ENCODE assay signal across 16 mouse cellular contexts in the genomic region with DNA sequence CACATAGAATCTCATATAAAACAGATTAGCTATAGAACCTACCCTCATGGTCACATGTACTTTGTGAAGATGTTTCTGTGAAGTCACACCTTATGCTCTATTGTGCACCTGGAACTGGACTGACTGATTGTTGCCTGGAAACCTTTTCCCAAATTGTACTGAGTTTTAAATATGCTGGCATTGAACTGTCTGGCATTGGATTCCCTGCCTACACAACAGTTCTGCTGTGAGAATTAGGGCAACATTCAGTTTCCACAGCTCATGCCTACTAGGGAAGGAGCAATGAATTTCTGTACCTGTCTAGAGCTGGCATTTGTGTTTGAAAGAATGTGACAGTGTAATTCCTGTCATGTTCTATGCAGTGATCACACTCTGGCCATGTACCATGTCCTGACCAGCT.
"Had no signal": no experiment of that assay in that cellular context is flagged by ENCODE, and none has a peak within 500 bp of the region (broad histone marks: within the 10 kb centered on the region; RNA-seq: fewer than 3 reads in every experiment).

No protein-coding gene starts in this region.

- ATAC-seq: lung, postnatal 0 days; midbrain, embryonic 13.5 days; midbrain, embryonic 15.5 days had no signal

- H3K4me1 ChIP-seq: lung, embryonic 15.5 days; megakaryocyte, embryonic 14.5 days; midbrain, embryonic 15.5 days; neural tube, embryonic 12.5 days had no signal

- H3K9me3 ChIP-seq: lung, embryonic 15.5 days; megakaryocyte, embryonic 14.5 days; midbrain, embryonic 13.5 days; midbrain, embryonic 15.5 days; neural tube, embryonic 12.5 days had no signal

- DNase-seq: lung, adult 2 months; lung, postnatal 14 days; lung, postnatal 36 days; right cerebral cortex, postnatal 25 days; right cerebral cortex, postnatal 4 days; spleen, adult 18-20 months; thymus, adult 18-20 months; thymus, postnatal 14 days; thymus, postnatal 36 days had no signal

- H3K27ac ChIP-seq: lung, embryonic 15.5 days; macrophage; midbrain, embryonic 13.5 days; midbrain, embryonic 15.5 days; neural tube, embryonic 12.5 days had no signal

- H3K27me3 ChIP-seq: lung, embryonic 15.5 days; midbrain, embryonic 13.5 days; midbrain, embryonic 15.5 days; neural tube, embryonic 12.5 days had no signal

- H3K36me3 ChIP-seq: lung, embryonic 15.5 days; midbrain, embryonic 13.5 days; midbrain, embryonic 15.5 days; neural tube, embryonic 12.5 days had no signal

- H3K4me3 ChIP-seq: lung, embryonic 15.5 days; megakaryocyte, embryonic 14.5 days; midbrain, embryonic 13.5 days; midbrain, embryonic 15.5 days; neural tube, embryonic 12.5 days had no signal
